Mouse (Mus musculus) embryonic fibroblast, embryonic 13.5 days (primary cell): ENCODE data around the gene Ints11. TPM values are rescaled to one million over a fixed set of nuclear protein-coding genes. Genes with fewer than 3 reads are reported as not detected.
A peak's percentile ranks its signal among the peaks of the same experiment; 100 is the strongest.

Experiments
- H3K27ac ChIP-seq: 2 replicates; pipeline ENCODE4 v1.5.1; 2012; ENCODE audit warnings: low read length, control low read depth, inconsistent platforms; ENCODE audit not compliant: insufficient read depth
- H3K4me1 ChIP-seq: 2 replicates; pipeline ENCODE4 v1.6.1; 2011; ENCODE audit warnings: low read length; ENCODE audit not compliant: control insufficient read depth, insufficient read depth
- H3K4me3 ChIP-seq: 2 replicates; pipeline ENCODE4 v1.5.1; 2011; ENCODE audit warnings: mild to moderate bottlenecking, control low read depth, low read length; ENCODE audit not compliant: insufficient read depth
- CTCF ChIP-seq: IDR thresholded peaks from 2 replicates; pipeline ENCODE4 v1.5.1; 2011; ENCODE audit warnings: mild to moderate bottlenecking, control low read depth, low read length, moderate library complexity, borderline replicate concordance; ENCODE audit not compliant: insufficient read depth
- POLR2A ChIP-seq: IDR thresholded peaks from 2 replicates; pipeline ENCODE4 v1.6.1; 2011; ENCODE audit warnings: low read depth, mild to moderate bottlenecking, control low read depth, low read length, moderate library complexity
- polyA plus RNA-seq: library from polyadenylated mRNA; stranded (reverse); fragments of >200 nt; gene quantifications from 2 replicates; pipeline ENCODE4 v1.2.4, GENCODE M21; 2011; ENCODE audit warnings: low read depth; ENCODE audit not compliant: missing spikeins, insufficient read length

The Ints11 gene
- polyA plus RNA-seq = 33.2 and 40.0 TPM in 2 replicates

DNA sequence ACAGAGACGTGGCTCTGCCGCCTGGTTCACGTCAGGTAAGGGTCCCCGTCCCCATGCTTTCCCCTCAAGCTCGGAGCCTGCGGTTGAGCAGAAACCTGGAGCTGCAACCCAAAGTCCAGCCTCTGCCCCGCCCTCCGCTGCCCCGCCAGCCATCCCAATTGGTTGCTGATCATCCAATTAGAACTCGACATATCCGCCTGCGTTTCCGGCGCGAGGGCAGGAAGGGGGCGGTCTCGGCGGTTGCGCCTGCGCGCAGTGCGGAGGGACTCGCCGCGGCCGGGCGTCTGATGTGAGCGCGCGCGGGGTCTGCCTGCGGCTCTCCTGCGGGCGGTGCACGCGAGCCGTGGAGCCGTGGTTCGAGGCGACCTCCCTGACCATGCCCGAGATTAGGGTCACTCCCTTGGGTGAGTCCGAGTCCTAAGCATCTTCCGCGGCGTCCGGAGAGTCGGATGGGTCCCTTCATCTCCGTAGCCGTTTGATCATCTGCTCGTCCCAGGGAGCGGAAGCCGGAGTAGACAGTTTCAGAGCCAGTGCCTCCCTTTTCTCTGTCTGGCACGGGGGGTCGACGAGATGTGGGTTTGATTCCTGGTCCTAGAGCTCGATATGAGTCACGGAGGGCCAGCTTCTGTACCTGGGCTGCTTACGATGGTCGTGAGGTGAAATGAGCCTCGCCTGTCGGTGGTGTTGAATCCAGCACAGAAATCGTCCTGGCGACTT, at the start of gene Ints11, which contains the start of gene Cptp:
TSS of gene Ints11 (plus strand) at position 230 of the 717 bp plus-strand sequence.
TSS of gene Cptp (minus strand) at position 124 of the 717 bp plus-strand sequence.
- Histone ChIP-seq H3K4me3 (peak within 1 kb of the TSS; percentile 92), H3K27ac (no peak within 1 kb of the TSS)

GRCm38 (mm10) chr4:155821025-155821424, 48.3 kb upstream of the Ints11 start:
- TF ChIP-seq POLR2A (no peak), CTCF (no peak)
- Histone ChIP-seq H3K27ac (no peak overlapping the region), H3K4me1 (no peaks in the 10 kb centered on the region), H3K4me3 (no peak overlapping the region)

More for the DNA sequence above, at the start of gene Ints11, which contains the start of gene Cptp:
- H3K4me1 ChIP-seq = 0 out of 2 replicates have a peak, but pooled peaks cover 2% of the 10 kb centered on the region
- TF ChIP-seq POLR2A (peak; percentile 63), CTCF (no peak)

DNA sequence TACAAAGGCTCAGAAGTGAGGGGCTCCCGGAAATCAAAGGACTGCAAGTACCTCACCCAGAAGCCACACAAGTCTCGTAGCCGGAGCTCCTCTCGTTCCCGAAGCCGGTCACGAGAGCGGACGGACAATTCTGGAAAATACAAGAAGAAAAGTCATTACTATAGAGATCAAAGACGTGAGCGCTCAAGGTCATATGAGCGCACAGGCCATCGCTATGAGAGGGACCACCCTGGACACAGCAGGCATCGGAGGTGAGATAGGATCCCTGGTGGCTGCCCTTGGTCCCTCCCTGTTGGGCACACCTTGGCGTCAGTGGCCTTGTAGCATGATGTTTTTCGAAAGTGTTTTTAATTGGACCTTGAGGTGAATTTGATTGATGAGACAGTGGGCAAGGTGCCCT, 45.9 kb upstream of the Ints11 start:
- no peak overlapping the region for H3K4me3 ChIP-seq
- no peaks in the 10 kb centered on the region for H3K4me1 ChIP-seq
- no peak for TF ChIP-seq CTCF
- no peak for TF ChIP-seq POLR2A
- H3K27ac ChIP-seq = no peak overlapping the region

DNA sequence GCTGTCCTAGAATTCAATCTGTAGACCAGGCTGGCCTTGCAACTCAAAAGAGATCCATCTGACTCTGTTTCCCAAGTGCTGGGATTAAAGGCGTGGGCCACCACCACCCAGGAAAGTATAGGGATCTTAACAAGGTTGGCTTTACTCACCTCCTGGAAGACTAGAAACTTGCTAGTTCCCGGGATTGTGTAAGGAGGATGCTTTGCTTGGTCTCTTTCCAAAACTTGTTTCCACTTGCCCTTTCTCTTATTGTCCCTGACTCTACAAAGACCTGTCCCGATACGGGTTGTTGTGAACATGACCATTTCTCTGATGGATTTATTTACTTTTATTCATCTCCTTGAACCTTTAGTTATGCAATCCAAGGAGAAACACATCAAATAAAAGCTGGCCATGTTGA, 39.5 kb upstream of the Ints11 start:
- TF ChIP-seq CTCF (no peak), POLR2A (no peak)
- H3K4me1 ChIP-seq = peaks cover 10% of the 10 kb centered on the region
- no peak overlapping the region for H3K4me3 ChIP-seq
- H3K27ac ChIP-seq = no peak overlapping the region

DNA sequence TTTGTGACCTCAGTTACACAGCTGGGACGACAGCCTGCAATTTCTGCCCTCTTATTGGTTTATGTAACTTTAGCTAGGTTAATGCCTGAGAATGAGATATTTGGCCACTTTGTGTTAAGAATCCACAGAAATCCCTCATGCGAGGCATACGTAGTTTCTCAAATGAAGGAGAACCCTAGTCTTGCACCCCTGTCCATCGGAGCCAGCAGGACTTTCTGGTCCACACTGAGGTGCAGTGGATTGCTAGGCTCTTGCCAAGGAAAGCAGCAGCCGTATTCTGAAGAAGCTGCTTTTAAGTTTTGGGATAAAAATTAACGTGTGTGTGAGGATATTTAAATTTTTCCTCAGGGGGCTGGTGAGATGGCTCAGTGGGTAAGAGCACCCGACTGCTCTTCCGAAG, 38.8 kb upstream of the Ints11 start:
- TF ChIP-seq CTCF (no peak), POLR2A (no peak)
- Histone ChIP-seq H3K4me1 (peaks cover 10% of the 10 kb centered on the region), H3K4me3 (no peak overlapping the region), H3K27ac (no peak overlapping the region)

GRCm38 (mm10) chr4:155831205-155831766, 38.1 kb upstream of the Ints11 start, which contains the start of gene Aurkaip1:
Gene Aurkaip1 (plus strand): TSS chr4:155831272.
- H3K4me1 ChIP-seq = peaks cover 10% of the 10 kb centered on the region
- peak within 1 kb of the TSS; percentile 64 for H3K27ac ChIP-seq
- TF ChIP-seq CTCF (peak; percentile 92), POLR2A (peak; percentile 75)
- peak within 1 kb of the TSS; percentile 76 for H3K4me3 ChIP-seq

DNA sequence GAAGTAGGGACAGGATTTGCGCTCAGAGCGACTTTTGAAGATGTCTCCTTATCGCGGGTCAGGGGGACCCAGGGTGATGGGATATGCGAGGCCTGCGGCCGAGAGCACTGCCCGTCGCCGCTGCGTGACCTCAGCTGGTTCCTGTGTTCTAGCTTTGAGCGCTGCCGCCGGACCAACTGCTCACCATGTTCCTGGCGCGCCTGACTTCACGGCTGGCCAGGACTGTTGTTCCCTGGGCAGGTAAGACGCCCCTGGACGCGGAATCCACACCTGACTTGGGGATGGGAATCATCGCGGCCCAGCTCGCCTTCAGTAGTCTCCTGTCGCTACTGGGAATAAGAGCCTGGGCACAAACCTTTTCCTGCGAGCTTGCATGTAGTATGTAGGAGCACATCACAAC, 37.5 kb upstream of the Ints11 start:
- peak overlapping the region; percentile 76 for H3K4me3 ChIP-seq
- TF ChIP-seq CTCF (no peak), POLR2A (no peak)
- peak overlapping the region; percentile 64 for H3K27ac ChIP-seq
- peaks cover 10% of the 10 kb centered on the region for H3K4me1 ChIP-seq

DNA sequence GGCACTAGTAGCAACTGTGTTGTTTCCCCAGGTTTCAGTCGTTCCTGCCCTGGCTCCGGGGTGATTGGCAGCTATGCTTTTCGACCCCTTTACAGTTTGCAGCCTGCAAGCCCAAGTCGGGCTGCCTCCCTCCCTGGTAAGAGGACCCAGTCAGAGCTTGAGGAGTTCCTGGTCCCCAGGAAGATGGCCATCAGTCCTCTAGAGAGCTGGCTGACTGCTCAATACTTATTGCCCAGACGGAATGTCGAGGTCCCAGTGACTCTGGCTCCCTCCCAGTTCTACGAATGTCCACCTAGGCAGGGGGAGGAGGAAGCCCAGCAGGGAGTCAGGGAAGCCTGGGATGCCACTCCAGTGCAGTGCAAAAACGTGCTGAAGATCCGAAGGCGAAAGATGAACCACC, 37.0 kb upstream of the Ints11 start:
- no peak for TF ChIP-seq POLR2A
- Histone ChIP-seq H3K4me3 (peak overlapping the region; percentile 76), H3K4me1 (peaks cover 10% of the 10 kb centered on the region), H3K27ac (peak overlapping the region; percentile 64; the same call in 1 of the 2 replicates)

DNA sequence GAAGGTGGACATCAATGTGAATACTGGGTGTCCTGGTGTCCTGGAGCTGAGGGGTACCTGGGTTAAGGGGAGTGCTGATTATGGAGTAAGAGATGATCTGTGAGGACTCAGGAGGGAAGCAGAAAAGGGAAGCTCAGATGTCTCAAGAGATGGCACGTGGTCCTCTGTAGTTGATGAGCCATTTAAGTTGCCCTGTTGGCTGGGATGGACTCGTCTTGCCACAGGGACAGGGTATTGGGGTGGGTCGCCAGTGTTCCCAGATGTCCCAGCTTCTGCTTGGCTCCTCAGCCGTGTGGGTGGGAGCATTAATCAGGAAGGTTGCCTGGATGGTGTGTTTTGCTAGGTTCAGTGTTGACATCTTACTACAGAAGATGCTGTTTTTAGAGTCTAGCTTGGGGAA, 36.1 kb upstream of the Ints11 start:
- no peak overlapping the region for H3K4me3 ChIP-seq
- H3K27ac ChIP-seq = peak overlapping the region; percentile 30; the same call in 1 of the 2 replicates
- H3K4me1 ChIP-seq = peaks cover 10% of the 10 kb centered on the region
- TF ChIP-seq POLR2A = peak; percentile 5; the same call in 1 of the 2 replicates
- no peak for TF ChIP-seq CTCF

GRCm38 (mm10) chr4:155833836-155834235, 35.5 kb upstream of the Ints11 start:
- Histone ChIP-seq H3K4me3 (no peak overlapping the region), H3K27ac (peak overlapping the region; percentile 76), H3K4me1 (peaks cover 11% of the 10 kb centered on the region)
- TF ChIP-seq CTCF = 0 out of 2 replicates have a peak, but pooled peaks have one; percentile 18
- TF ChIP-seq POLR2A = peak; percentile 8; the same call in 1 of the 2 replicates
